Mouse (Mus musculus) embryo, embryonic 10 days (tissue): ENCODE results near the gene Hoxa9.

Source experiments
- DNase-seq: peaks from one replicate; pipeline ENCODE4 v3.0.0-alpha.2; 2015; ENCODE audit warnings: low spot score

Hoxa9 gene

GRCm38 (mm10) chr6:52228475-52229465, 2.1 kb downstream of the Hoxa9 start:
- DNase-seq: peak; percentile 54

- no peak for DNase-seq
These were observed 3.2 kb downstream of the Hoxa9 start for GRCm38 (mm10) chr6:52227470-52228222.

GRCm38 (mm10) chr6:52226569-52227257, 4.2 kb downstream of the Hoxa9 start:
- peak; percentile 46 for DNase-seq

- DNase-seq: peak; percentile 72
These were observed 5.0 kb downstream of the Hoxa9 start for GRCm38 (mm10) chr6:52225612-52226568.

- DNase-seq: no peak
These were observed 5.8 kb downstream of the Hoxa9 start for GRCm38 (mm10) chr6:52224895-52225611.

GRCm38 (mm10) chr6:52223939-52224760, 6.7 kb downstream of the Hoxa9 start:
- no peak for DNase-seq

GRCm38 (mm10) chr6:52222729-52223128, 8.2 kb downstream of the Hoxa9 start:
- DNase-seq: no peak

GRCm38 (mm10) chr6:52221993-52222685, 8.8 kb downstream of the Hoxa9 start:
- no peak for DNase-seq

GRCm38 (mm10) chr6:52221337-52221992, 9.4 kb downstream of the Hoxa9 start, which contains the start of gene Hoxa7:
Gene Hoxa7, minus strand, starts transcription at chr6:52221854.
- peak; percentile 93 for DNase-seq

GRCm38 (mm10) chr6:52220865-52221310, 10.0 kb downstream of the Hoxa9 start:
- no peak for DNase-seq

GRCm38 (mm10) chr6:52220003-52220864, 10.7 kb downstream of the Hoxa9 start:
- peak; percentile 48 for DNase-seq

- DNase-seq: peak; percentile 64
These were observed 11.5 kb downstream of the Hoxa9 start for GRCm38 (mm10) chr6:52219234-52219942.

GRCm38 (mm10) chr6:52218643-52219215, 12.2 kb downstream of the Hoxa9 start:
- peak; percentile 49 for DNase-seq

GRCm38 (mm10) chr6:52217895-52218642, 12.8 kb downstream of the Hoxa9 start:
- DNase-seq: no peak

- DNase-seq: peak; percentile 92
These were observed 13.5 kb downstream of the Hoxa9 start for GRCm38 (mm10) chr6:52217459-52217768.
